Mouse (Mus musculus) ES-E14 (cell line): Measurements from ENCODE around the gene Mprip.

ENCODE experiments used
- CHD2 ChIP-seq: IDR thresholded peaks from 2 replicates; pipeline ENCODE4 v1.6.1; 2014; ENCODE audit warnings: mild to moderate bottlenecking, low read depth, low read length, inconsistent platforms
- HCFC1 ChIP-seq: IDR thresholded peaks from 2 replicates; pipeline ENCODE4 v1.6.1; 2012; ENCODE audit warnings: low read length, inconsistent platforms, borderline replicate concordance; ENCODE audit not compliant: insufficient read depth
- MAFK ChIP-seq: IDR thresholded peaks from 2 replicates; pipeline ENCODE4 v1.6.1; 2014; ENCODE audit warnings: mild to moderate bottlenecking, low read depth, low read length, inconsistent platforms; ENCODE audit not compliant: insufficient read depth
- ZNF384 ChIP-seq: IDR thresholded peaks from 2 replicates; pipeline ENCODE4 v1.6.1; 2012; ENCODE audit warnings: low read depth, low read length, inconsistent platforms

GRCm38 (mm10) chr11:59662877-59663775, 2.0 kb downstream of the Mprip start:
- TF ChIP-seq CHD2 (no peak), HCFC1 (no peak), MAFK (no peak), ZNF384 (no peak)
